Mouse (Mus musculus) hindbrain, embryonic 12.5 days (tissue): ENCODE measurements around the gene Ttc9b. TPM values are rescaled to one million over a fixed set of nuclear protein-coding genes. Genes with fewer than 3 reads are reported as not detected.

Experiments used
- polyA plus RNA-seq: library from polyadenylated mRNA; unstranded; fragments of >200 nt; fragmentation: Nextera tagmentation; extraction: Ambion mirVana; gene quantifications from 2 replicates; pipeline ENCODE4 v1.2.1, GENCODE M21; 2016

Ttc9b gene
- polyA plus RNA-seq, 1 experiment from 2014 or later: 20.4 TPM

Other genes starting within 250 kb of the Ttc9b start
- 0.90 and 1.1 TPM in 2 replicates for gene Sptbn4, start 206.2 kb upstream of the Ttc9b start, polyA plus RNA-seq
- 26.6 and 27.3 TPM in 2 replicates for gene Blvrb, start 205.9 kb upstream of the Ttc9b start, polyA plus RNA-seq
- 20.8 and 22.3 TPM in 2 replicates for gene Sertad3, start 180.1 kb upstream of the Ttc9b start, polyA plus RNA-seq
- gene Sertad1, start 167.0 kb upstream of the Ttc9b start, polyA plus RNA-seq: 17.5 TPM in 2 replicates
- gene Prx, start 154.6 kb upstream of the Ttc9b start, polyA plus RNA-seq: 2.5 and 3.5 TPM in 2 replicates
- 0.36 and 0.66 TPM in 2 replicates for gene Hipk4, start 130.6 kb upstream of the Ttc9b start, polyA plus RNA-seq
- gene Pld3, start 100.7 kb upstream of the Ttc9b start, polyA plus RNA-seq: 93.9 and 104 TPM in 2 replicates
- 35.0 and 35.4 TPM in 2 replicates for gene 2310022A10Rik, start 100.7 kb upstream of the Ttc9b start, polyA plus RNA-seq
- gene Akt2, start 62.4 kb upstream of the Ttc9b start, polyA plus RNA-seq: 85.0 and 90.5 TPM in 2 replicates
- 18.8 and 19.8 TPM in 2 replicates for gene Map3k10, start 20.7 kb downstream of the Ttc9b start, polyA plus RNA-seq
- 6.9 and 8.7 TPM in 2 replicates for gene Zfp607b, start 35.4 kb downstream of the Ttc9b start, polyA plus RNA-seq
- 101 and 107 TPM in 2 replicates for gene Zfp60, start 77.5 kb downstream of the Ttc9b start, polyA plus RNA-seq
- 2.1 and 2.2 TPM in 2 replicates for gene Zfp626, start 153.3 kb downstream of the Ttc9b start, polyA plus RNA-seq
- gene Zfp59, start 184.7 kb downstream of the Ttc9b start, polyA plus RNA-seq: 11.7 and 12.5 TPM in 2 replicates
- 2.2 and 3.1 TPM in 2 replicates for gene Zfp607a, start 203.6 kb downstream of the Ttc9b start, polyA plus RNA-seq